Mouse (Mus musculus): ENCODE data around the gene Aire. TPM values are rescaled to one million over a fixed set of nuclear protein-coding genes. Genes with fewer than 3 reads are reported as not detected.

The Aire gene
- 0.06 and 0.37 TPM in 2 replicates for polyA plus RNA-seq (2015; fragmentation: Nextera tagmentation; extraction: Ambion mirVana)

- H3K4me1 ChIP-seq = peaks cover 6% of the 10 kb centered on the region; the same call in 1 of the 2 replicates
- ATAC-seq (replicated peaks) = peak; percentile 83
- WGBS = 2% methylated on average over 27 of the region's 27 CpGs
- no peaks in the 10 kb centered on the region for H3K27me3 ChIP-seq (replicated peaks)
- peak within 1 kb of the TSS; percentile 50 for H3K4me2 ChIP-seq
- no peaks in the 10 kb centered on the region for H3K36me3 ChIP-seq (replicated peaks)
- H3K27ac ChIP-seq = no peak within 1 kb of the TSS
- H3K4me3 ChIP-seq = peak within 1 kb of the TSS; percentile 27
- H3K9me3 ChIP-seq = no peaks in the 10 kb centered on the region
- no peak within 1 kb of the TSS for H3K9ac ChIP-seq
Observed at GRCm38 (mm10) chr10:78043406-78043836, at the start of gene Aire. Aire (minus strand) TSS chr10:78043610.

DNA sequence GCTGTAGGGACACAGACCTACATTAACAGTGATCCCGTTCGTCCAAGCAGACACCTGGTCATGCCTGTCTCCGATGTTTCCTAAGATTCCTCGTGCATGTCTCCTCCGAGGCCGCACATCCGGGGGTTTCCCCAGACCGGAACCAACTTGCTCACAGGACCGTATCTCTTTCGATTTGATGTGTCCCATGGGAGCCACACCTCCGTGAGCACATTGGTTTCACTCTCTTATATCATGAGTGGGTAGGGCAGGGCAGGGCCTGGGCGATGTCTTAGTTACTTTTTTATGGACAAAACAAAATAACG, 49.3 kb upstream of the Aire start:
- Histone ChIP-seq H3K4me2 (no peak overlapping the region), H3K9me3 (no peaks in the 10 kb centered on the region), H3K27ac (no peak overlapping the region), H3K4me1 (no peaks in the 10 kb centered on the region), H3K27me3 (replicated peaks) (no peaks in the 10 kb centered on the region), H3K4me3 (no peak overlapping the region), H3K9ac (no peak overlapping the region), H3K36me3 (replicated peaks) (no peaks in the 10 kb centered on the region)
- no peak for ATAC-seq (replicated peaks)
- WGBS = 88% methylated on average over 13 of the region's 13 CpGs

GRCm38 (mm10) chr10:78091865-78092724, 48.7 kb upstream of the Aire start:
- Histone ChIP-seq H3K9ac (no peak overlapping the region), H3K27me3 (replicated peaks) (no peaks in the 10 kb centered on the region), H3K4me2 (no peak overlapping the region), H3K4me1 (no peaks in the 10 kb centered on the region), H3K4me3 (no peak overlapping the region), H3K9me3 (no peaks in the 10 kb centered on the region), H3K27ac (no peak overlapping the region), H3K36me3 (replicated peaks) (no peaks in the 10 kb centered on the region)
- no peak for ATAC-seq (replicated peaks)
- WGBS = 90% methylated on average over 23 of the region's 23 CpGs

GRCm38 (mm10) chr10:78090706-78091491, 47.5 kb upstream of the Aire start:
- Histone ChIP-seq H3K36me3 (replicated peaks) (no peaks in the 10 kb centered on the region), H3K27me3 (replicated peaks) (no peaks in the 10 kb centered on the region), H3K9ac (no peak overlapping the region), H3K9me3 (no peaks in the 10 kb centered on the region), H3K4me2 (no peak overlapping the region), H3K4me3 (no peak overlapping the region), H3K27ac (no peak overlapping the region), H3K4me1 (no peaks in the 10 kb centered on the region)
- 87% methylated on average over 4 of the region's 4 CpGs for WGBS
- no peak for ATAC-seq (replicated peaks)

DNA sequence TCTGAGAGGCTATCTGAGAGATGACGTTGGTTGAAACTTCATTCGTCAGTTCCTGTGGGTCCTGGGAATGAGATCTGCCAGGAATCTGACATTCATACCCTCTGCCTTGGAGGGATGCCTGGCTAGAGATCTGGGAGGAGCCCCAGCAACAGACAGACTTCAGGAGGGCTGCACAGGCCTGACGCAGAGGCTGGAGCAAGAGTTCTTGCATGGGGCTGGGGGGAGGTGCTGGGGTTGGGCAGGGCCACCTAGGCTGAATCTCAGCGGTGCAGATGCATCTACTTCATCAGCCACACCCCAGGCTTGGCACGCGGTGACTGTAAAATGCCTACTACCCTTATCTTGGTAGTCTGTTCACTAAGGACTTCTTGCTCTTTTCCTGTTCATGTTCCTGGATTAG, 46.8 kb upstream of the Aire start:
- no peak overlapping the region for H3K4me2 ChIP-seq
- ATAC-seq (replicated peaks) = no peak
- no peak overlapping the region for H3K4me3 ChIP-seq
- H3K4me1 ChIP-seq = no peaks in the 10 kb centered on the region
- H3K9me3 ChIP-seq = no peaks in the 10 kb centered on the region
- no peak overlapping the region for H3K9ac ChIP-seq
- H3K27ac ChIP-seq = no peak overlapping the region
- WGBS = 65% methylated on average over 6 of the region's 6 CpGs
- no peaks in the 10 kb centered on the region for H3K27me3 ChIP-seq (replicated peaks)
- no peaks in the 10 kb centered on the region for H3K36me3 ChIP-seq (replicated peaks)

GRCm38 (mm10) chr10:78087101-78087511, 43.7 kb upstream of the Aire start:
- Histone ChIP-seq H3K4me1 (no peaks in the 10 kb centered on the region), H3K4me2 (no peak overlapping the region), H3K9me3 (no peaks in the 10 kb centered on the region), H3K4me3 (no peak overlapping the region), H3K9ac (no peak overlapping the region), H3K36me3 (replicated peaks) (no peaks in the 10 kb centered on the region), H3K27me3 (replicated peaks) (no peaks in the 10 kb centered on the region), H3K27ac (no peak overlapping the region)
- no peak for ATAC-seq (replicated peaks)
- 84% methylated on average over 6 of the region's 6 CpGs for WGBS

DNA sequence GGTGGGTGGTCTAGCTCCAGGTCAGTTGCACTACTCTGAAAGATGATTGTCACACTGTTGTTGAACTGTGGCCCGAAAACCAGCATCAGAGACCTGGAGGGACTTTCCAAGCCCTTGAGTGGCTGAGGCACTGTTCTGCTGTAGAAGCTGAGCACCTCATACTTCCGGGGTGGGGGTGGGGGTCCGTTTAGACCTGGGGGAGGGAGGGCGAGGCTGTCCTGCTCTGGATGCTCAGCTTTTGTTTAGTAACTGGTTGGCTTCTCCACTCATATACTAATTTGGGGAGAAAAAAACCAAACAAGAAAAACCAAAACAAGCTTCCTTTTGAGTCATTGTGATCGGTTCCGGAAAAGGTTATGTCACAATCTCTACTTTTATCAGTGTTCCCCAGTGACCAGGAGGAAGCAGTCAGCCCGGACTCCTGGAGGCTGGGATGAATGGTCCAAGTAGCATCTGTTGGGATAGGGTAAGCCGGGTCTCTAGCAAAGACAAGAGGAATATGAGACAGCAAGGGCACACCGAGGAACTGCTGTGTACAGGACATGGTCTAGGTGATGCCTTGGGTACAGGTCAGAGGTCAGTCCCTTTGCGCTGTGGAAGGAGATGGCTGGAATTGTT, 43.1 kb upstream of the Aire start:
- Histone ChIP-seq H3K27me3 (replicated peaks) (no peaks in the 10 kb centered on the region), H3K36me3 (replicated peaks) (no peaks in the 10 kb centered on the region), H3K9me3 (no peaks in the 10 kb centered on the region), H3K4me3 (no peak overlapping the region), H3K4me2 (no peak overlapping the region), H3K9ac (no peak overlapping the region), H3K27ac (no peak overlapping the region), H3K4me1 (no peaks in the 10 kb centered on the region)
- ATAC-seq (replicated peaks) = no peak
- WGBS = 81% methylated on average over 10 of the region's 10 CpGs

- Histone ChIP-seq H3K27me3 (replicated peaks) (no peaks in the 10 kb centered on the region), H3K36me3 (replicated peaks) (no peaks in the 10 kb centered on the region), H3K9ac (no peak overlapping the region), H3K9me3 (no peaks in the 10 kb centered on the region), H3K4me2 (no peak overlapping the region), H3K27ac (no peak overlapping the region), H3K4me1 (no peaks in the 10 kb centered on the region), H3K4me3 (no peak overlapping the region)
- WGBS = 95% methylated on average over 6 of the region's 6 CpGs
- no peak for ATAC-seq (replicated peaks)
Observed at GRCm38 (mm10) chr10:78085711-78086110, 42.3 kb upstream of the Aire start.

DNA sequence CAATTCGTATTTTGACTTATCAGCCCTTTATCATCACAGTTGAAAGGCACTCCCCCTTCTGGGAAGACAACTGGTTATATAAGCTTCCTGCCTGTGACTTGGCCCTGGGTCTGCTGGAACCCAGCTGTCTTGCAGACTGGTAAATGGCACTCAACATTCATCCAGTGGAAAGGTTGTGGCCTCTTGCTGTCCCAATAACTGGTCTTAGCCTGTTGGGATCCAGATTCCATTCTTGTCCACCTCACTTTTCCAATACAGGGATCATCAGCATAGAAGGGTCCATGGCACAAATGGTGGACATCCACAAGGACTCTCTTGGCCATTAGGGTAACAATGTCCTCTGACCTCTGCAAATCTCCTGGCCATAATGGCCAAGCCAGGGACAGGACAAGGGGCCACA, 40.7 kb upstream of the Aire start:
- Histone ChIP-seq H3K4me2 (no peak overlapping the region), H3K4me1 (no peaks in the 10 kb centered on the region), H3K27me3 (replicated peaks) (no peaks in the 10 kb centered on the region), H3K27ac (no peak overlapping the region), H3K4me3 (no peak overlapping the region), H3K9ac (no peak overlapping the region), H3K9me3 (no peaks in the 10 kb centered on the region), H3K36me3 (replicated peaks) (no peaks in the 10 kb centered on the region)
- 62% methylated on average over 1 of the region's 1 CpGs for WGBS
- ATAC-seq (replicated peaks) = no peak

- H3K9me3 ChIP-seq = no peaks in the 10 kb centered on the region
Observed at GRCm38 (mm10) chr10:78079955-78080591, 36.7 kb upstream of the Aire start.

GRCm38 (mm10) chr10:78078276-78078675, 34.9 kb upstream of the Aire start:
- Histone ChIP-seq H3K27me3 (replicated peaks) (no peaks in the 10 kb centered on the region), H3K9me3 (no peaks in the 10 kb centered on the region), H3K27ac (no peak overlapping the region), H3K36me3 (replicated peaks) (no peaks in the 10 kb centered on the region), H3K4me2 (no peak overlapping the region), H3K9ac (no peak overlapping the region), H3K4me1 (no peaks in the 10 kb centered on the region), H3K4me3 (no peak overlapping the region)
- 85% methylated on average over 5 of the region's 5 CpGs for WGBS
- no peak for ATAC-seq (replicated peaks)

More at GRCm38 (mm10) chr10:78079955-78080591, 36.7 kb upstream of the Aire start:
- no peak overlapping the region for H3K27ac ChIP-seq
- no peak for ATAC-seq (replicated peaks)
- no peaks in the 10 kb centered on the region for H3K4me1 ChIP-seq
- 80% methylated on average over 4 of the region's 4 CpGs for WGBS
- H3K4me2 ChIP-seq = no peak overlapping the region
- H3K27me3 ChIP-seq (replicated peaks) = no peaks in the 10 kb centered on the region
- no peaks in the 10 kb centered on the region for H3K36me3 ChIP-seq (replicated peaks)
- no peak overlapping the region for H3K9ac ChIP-seq
- H3K4me3 ChIP-seq = no peak overlapping the region

GRCm38 (mm10) chr10:78077862-78078261, 34.5 kb upstream of the Aire start:
- no peak overlapping the region for H3K9ac ChIP-seq
- H3K9me3 ChIP-seq = no peaks in the 10 kb centered on the region
- ATAC-seq (replicated peaks) = no peak
- H3K36me3 ChIP-seq (replicated peaks) = no peaks in the 10 kb centered on the region
- H3K4me1 ChIP-seq = no peaks in the 10 kb centered on the region
- no peaks in the 10 kb centered on the region for H3K27me3 ChIP-seq (replicated peaks)
- no peak overlapping the region for H3K4me3 ChIP-seq
- no peak overlapping the region for H3K4me2 ChIP-seq
- no peak overlapping the region for H3K27ac ChIP-seq
- WGBS = 78% methylated on average over 9 of the region's 9 CpGs

All from midbrain, embryonic 15.5 days (tissue).